Mouse (Mus musculus): Measurements from ENCODE around the gene Commd6. TPM values are rescaled to one million over a fixed set of nuclear protein-coding genes. Genes with fewer than 3 reads are reported as not detected.
A peak's percentile ranks its signal among the peaks of the same experiment; 100 is the strongest.

The Commd6 gene
- total and polyA plus RNA-seq, 3 experiments, result 56.6 to 125 (median 75.4) TPM

GRCm38 (mm10) chr14:101630548-101630947 lies 9.9 kb downstream of the Commd6 start:
- dilution Hi-C loops (cut with MboI; ENCODE audit: extremely low pct_ligation_motif_present, extremely low pct_unique_long_range_greater_than_20kb, low sequenced_read_pairs) (no loop called here), in situ Hi-C loops (cut with MboI; ENCODE audit: low pct_ligation_motif_present, low pct_unique_long_range_greater_than_20kb, low sequenced_read_pairs) (no loop called here)
- Histone ChIP-seq H3K4me2 (ENCODE audit: insufficient read depth, low read depth, poor library complexity, severe bottlenecking) (no peak overlapping the region), H3K4me3 (replicated peaks in 1 of 3; ENCODE audit: low read depth in 2 of 3, low read length in 2 of 3, poor library complexity in 1 of 3) (no peak overlapping the region), H3K27me3 (replicated peaks) (no peaks in the 10 kb centered on the region), H3K4me1 (ENCODE audit: control insufficient read depth in 1 of 2, insufficient read depth in 2 of 2) (peaks cover 0 to 10% of the 10 kb centered on the region in 2 experiments; a peak in 2 of 4 replicates), H3K9ac (ENCODE audit: insufficient read depth, low read depth) (no peak overlapping the region), H3K27ac (ENCODE audit: insufficient read depth, low read depth) (no peak overlapping the region), H3K36me3 (replicated peaks in 1 of 2; ENCODE audit: control insufficient read depth in 1 of 2, insufficient read depth in 1 of 2, low read length in 1 of 2) (peaks cover 23 to 41% of the 10 kb centered on the region in 2 experiments), H3K79me2 (replicated peaks; ENCODE audit: control insufficient read depth, extremely low read depth, insufficient read depth, poor library complexity, severe bottlenecking) (no peaks in the 10 kb centered on the region), H3K9me3 (replicated peaks; ENCODE audit: low read length) (no peaks in the 10 kb centered on the region)
- peak; percentile 31 for DNase-seq (ENCODE audit: extremely low read depth)
- TF ChIP-seq ZNF384 (IDR thresholded peaks at IDR 0.05; ENCODE audit: low read depth, low read length), result peak; percentile 69
- no peak for TF ChIP-seq ETS1 (conservative IDR thresholded peaks at IDR 0.05; ENCODE audit: low read depth, low read length)

- in situ Hi-C loops (cut with MboI; ENCODE audit: low pct_ligation_motif_present, low pct_unique_long_range_greater_than_20kb, low sequenced_read_pairs), result no loop called here
- H3K27me3 ChIP-seq (replicated peaks), result no peaks in the 10 kb centered on the region
- TF ChIP-seq USF1 (IDR thresholded peaks at IDR 0.05; ENCODE audit: low read depth, low read length) (no peak), CTCF (conservative IDR thresholded peaks at IDR 0.05 in 1 of 2, IDR thresholded peaks at IDR 0.05 in 1 of 2; ENCODE audit: low read depth in 2 of 2, low read length in 2 of 2) (peak in 1 of 2 experiments; percentile 46; a peak in 2 of 4 replicates), RAD21 (IDR thresholded peaks at IDR 0.05; ENCODE audit: low read depth, low read length) (peak; percentile 6; the same call in 1 of the 2 replicates)
- H3K79me2 ChIP-seq (replicated peaks; ENCODE audit: control insufficient read depth, extremely low read depth, insufficient read depth, poor library complexity, severe bottlenecking), result no peaks in the 10 kb centered on the region
- no peak overlapping the region for H3K4me3 ChIP-seq (replicated peaks in 1 of 3; ENCODE audit: low read depth in 2 of 3, low read length in 2 of 3, poor library complexity in 1 of 3)
- H3K27ac ChIP-seq (ENCODE audit: insufficient read depth, low read depth), result no peak overlapping the region
- DNase-seq (ENCODE audit: extremely low read depth), result peak; percentile 36
- no peaks in the 10 kb centered on the region for H3K9me3 ChIP-seq (replicated peaks; ENCODE audit: low read length)
- no peaks in the 10 kb centered on the region for H3K36me3 ChIP-seq (replicated peaks in 1 of 2; ENCODE audit: control insufficient read depth in 1 of 2, insufficient read depth in 1 of 2, low read length in 1 of 2)
- dilution Hi-C loops (cut with MboI; ENCODE audit: extremely low pct_ligation_motif_present, extremely low pct_unique_long_range_greater_than_20kb, low sequenced_read_pairs), result no loop called here
- H3K4me2 ChIP-seq (ENCODE audit: insufficient read depth, low read depth, poor library complexity, severe bottlenecking), result no peak overlapping the region
- H3K9ac ChIP-seq (ENCODE audit: insufficient read depth, low read depth), result no peak overlapping the region
- peaks cover 0 to 12% of the 10 kb centered on the region in 2 experiments; a peak in 2 of 4 replicates for H3K4me1 ChIP-seq (ENCODE audit: control insufficient read depth in 1 of 2, insufficient read depth in 2 of 2)
Observed at GRCm38 (mm10) chr14:101617680-101618079, 22.8 kb downstream of the Commd6 start.

- H3K27ac ChIP-seq (ENCODE audit: insufficient read depth, low read depth), result no peak overlapping the region
- dilution Hi-C loops (cut with MboI; ENCODE audit: extremely low pct_ligation_motif_present, extremely low pct_unique_long_range_greater_than_20kb, low sequenced_read_pairs) (no loop called here), in situ Hi-C loops (cut with MboI; ENCODE audit: low pct_ligation_motif_present, low pct_unique_long_range_greater_than_20kb, low sequenced_read_pairs) (no loop called here)
- H3K9me3 ChIP-seq (replicated peaks; ENCODE audit: low read length), result no peaks in the 10 kb centered on the region
- H3K4me1 ChIP-seq (ENCODE audit: control insufficient read depth in 1 of 2, insufficient read depth in 2 of 2), result peaks cover 0 to 12% of the 10 kb centered on the region in 2 experiments; a peak in 2 of 4 replicates
- no peak overlapping the region for H3K4me3 ChIP-seq (replicated peaks in 1 of 3; ENCODE audit: low read depth in 2 of 3, low read length in 2 of 3, poor library complexity in 1 of 3)
- TF ChIP-seq RCOR1 (conservative IDR thresholded peaks at IDR 0.05; ENCODE audit: low read depth, low read length) (no peak), ETS1 (conservative IDR thresholded peaks at IDR 0.05; ENCODE audit: low read depth, low read length) (no peak), POLR2A (IDR thresholded peaks at IDR 0.05; ENCODE audit: low read depth, low read length) (no peak), JUND (conservative IDR thresholded peaks at IDR 0.05; ENCODE audit: low read depth, low read length) (no peak), RAD21 (IDR thresholded peaks at IDR 0.05; ENCODE audit: low read depth, low read length) (no peak), MAZ (IDR thresholded peaks at IDR 0.05; ENCODE audit: low read depth, low read length) (no peak), CHD1 (IDR thresholded peaks at IDR 0.05; ENCODE audit: low read depth, low read length) (no peak), BHLHE40 (IDR thresholded peaks at IDR 0.05; ENCODE audit: low read depth, low read length) (no peak), ZC3H11A (IDR thresholded peaks at IDR 0.05; ENCODE audit: low read depth, low read length) (no peak), MAX (IDR thresholded peaks at IDR 0.05; ENCODE audit: low read length) (no peak), IRF4 (IDR thresholded peaks at IDR 0.05; ENCODE audit: low read depth, low read length) (no peak), KAT2A (IDR thresholded peaks at IDR 0.05; ENCODE audit: insufficient replicate concordance, low read length) (no peak), UBTF (IDR thresholded peaks at IDR 0.05; ENCODE audit: low read depth, low read length) (no peak), CTCF (conservative IDR thresholded peaks at IDR 0.05 in 1 of 2, IDR thresholded peaks at IDR 0.05 in 1 of 2; ENCODE audit: low read depth in 2 of 2, low read length in 2 of 2) (no peak), EP300 (IDR thresholded peaks at IDR 0.05; ENCODE audit: low read length) (no peak), E2F4 (IDR thresholded peaks at IDR 0.05; ENCODE audit: insufficient replicate concordance, low read depth, low read length) (no peak)
- no peak overlapping the region for H3K9ac ChIP-seq (ENCODE audit: insufficient read depth, low read depth)
- peak overlapping the region; percentile 17; the same call in 1 of the 2 replicates for H3K4me2 ChIP-seq (ENCODE audit: insufficient read depth, low read depth, poor library complexity, severe bottlenecking)
- H3K79me2 ChIP-seq (replicated peaks; ENCODE audit: control insufficient read depth, extremely low read depth, insufficient read depth, poor library complexity, severe bottlenecking), result no peaks in the 10 kb centered on the region
- H3K27me3 ChIP-seq (replicated peaks), result no peaks in the 10 kb centered on the region
- DNase-seq (ENCODE audit: extremely low read depth), result no peak
- no peaks in the 10 kb centered on the region for H3K36me3 ChIP-seq (replicated peaks in 1 of 2; ENCODE audit: control insufficient read depth in 1 of 2, insufficient read depth in 1 of 2, low read length in 1 of 2)
Observed at GRCm38 (mm10) chr14:101616178-101616577, 24.3 kb downstream of the Commd6 start.
